Mouse (Mus musculus): Measurements from ENCODE around the gene Racgap1. TPM values are rescaled to one million over a fixed set of nuclear protein-coding genes. Genes with fewer than 3 reads are reported as not detected.

Racgap1 gene
- total and polyA plus RNA-seq, 3 experiments: 1.5 to 1.9 (median 1.6) TPM

- no peaks in the 10 kb centered on the region for H3K36me3 ChIP-seq (ENCODE audit: control insufficient read depth, insufficient read depth, low read length)
- no peak overlapping the region for H3K27ac ChIP-seq
- no peaks in the 10 kb centered on the region for H3K79me2 ChIP-seq (replicated peaks; ENCODE audit: control insufficient read depth, insufficient read depth, low read length)
- DNase-seq: no peak
- no peaks in the 10 kb centered on the region for H3K27me3 ChIP-seq (ENCODE audit: control insufficient read depth, insufficient read depth, low read length)
- H3K4me1 ChIP-seq (ENCODE audit: control insufficient read depth, insufficient read depth, low read length): no peaks in the 10 kb centered on the region
- intact Hi-C loops (cut with DNase I): loop anchor here (5.0 kb wide), 1 partner anchor 36 kb away; no protein-coding TSS in a partner anchor
- no peak overlapping the region for H3K9ac ChIP-seq (ENCODE audit: low read depth, low read length)
- H3K4me3 ChIP-seq: no peak overlapping the region
- peak; percentile 49 for TF ChIP-seq CTCF (IDR thresholded peaks at IDR 0.05)
- TF ChIP-seq POLR2A (IDR thresholded peaks at IDR 0.05; ENCODE audit: insufficient read depth, low read depth, low read length): no peak
- no peak for TF ChIP-seq EP300 (IDR thresholded peaks at IDR 0.05; ENCODE audit: insufficient read depth, low read depth, low read length)
Measured at GRCm38 (mm10) chr15:99631618-99632017, 19.8 kb downstream of the Racgap1 start.

- H3K27me3 ChIP-seq (ENCODE audit: control insufficient read depth, insufficient read depth, low read length): no peaks in the 10 kb centered on the region
- DNase-seq: no peak
- H3K9ac ChIP-seq (ENCODE audit: low read depth, low read length): no peak overlapping the region
- no peaks in the 10 kb centered on the region for H3K79me2 ChIP-seq (replicated peaks; ENCODE audit: control insufficient read depth, insufficient read depth, low read length)
- no peaks in the 10 kb centered on the region for H3K36me3 ChIP-seq (ENCODE audit: control insufficient read depth, insufficient read depth, low read length)
- 91% methylated on average over 11 of the region's 11 CpGs for WGBS
- no peak for TF ChIP-seq EP300 (IDR thresholded peaks at IDR 0.05; ENCODE audit: insufficient read depth, low read depth, low read length)
- TF ChIP-seq CTCF (IDR thresholded peaks at IDR 0.05): no peak
- no peak for TF ChIP-seq POLR2A (IDR thresholded peaks at IDR 0.05; ENCODE audit: insufficient read depth, low read depth, low read length)
- no peak overlapping the region for H3K4me3 ChIP-seq
- no peaks in the 10 kb centered on the region for H3K4me1 ChIP-seq (ENCODE audit: control insufficient read depth, insufficient read depth, low read length)
- no peak overlapping the region for H3K27ac ChIP-seq
- intact Hi-C loops (cut with DNase I): no loop called here
Measured at GRCm38 (mm10) chr15:99622063-99622462, 29.4 kb downstream of the Racgap1 start.

GRCm38 (mm10) chr15:99619821-99620220 lies 31.6 kb downstream of the Racgap1 start:
- H3K9ac ChIP-seq (ENCODE audit: low read depth, low read length): no peak overlapping the region
- H3K36me3 ChIP-seq (ENCODE audit: control insufficient read depth, insufficient read depth, low read length): no peaks in the 10 kb centered on the region
- WGBS: 82% methylated on average over 4 of the region's 4 CpGs

GRCm38 (mm10) chr15:99618595-99618994 lies 32.9 kb downstream of the Racgap1 start:
- Histone ChIP-seq H3K4me1 (ENCODE audit: control insufficient read depth, insufficient read depth, low read length) (no peaks in the 10 kb centered on the region), H3K9ac (ENCODE audit: low read depth, low read length) (no peak overlapping the region), H3K36me3 (ENCODE audit: control insufficient read depth, insufficient read depth, low read length) (no peaks in the 10 kb centered on the region), H3K27ac (no peak overlapping the region), H3K79me2 (replicated peaks; ENCODE audit: control insufficient read depth, insufficient read depth, low read length) (no peaks in the 10 kb centered on the region), H3K4me3 (no peak overlapping the region), H3K27me3 (ENCODE audit: control insufficient read depth, insufficient read depth, low read length) (no peaks in the 10 kb centered on the region)
- TF ChIP-seq POLR2A (IDR thresholded peaks at IDR 0.05; ENCODE audit: insufficient read depth, low read depth, low read length): no peak
- TF ChIP-seq EP300 (IDR thresholded peaks at IDR 0.05; ENCODE audit: insufficient read depth, low read depth, low read length): no peak
- no peak for TF ChIP-seq CTCF (IDR thresholded peaks at IDR 0.05)
- 91% methylated on average over 3 of the region's 3 CpGs for WGBS
- no peak for DNase-seq
- intact Hi-C loops (cut with DNase I): no loop called here

More at GRCm38 (mm10) chr15:99619821-99620220, 31.6 kb downstream of the Racgap1 start:
- intact Hi-C loops (cut with DNase I): no loop called here
- TF ChIP-seq EP300 (IDR thresholded peaks at IDR 0.05; ENCODE audit: insufficient read depth, low read depth, low read length) (no peak), POLR2A (IDR thresholded peaks at IDR 0.05; ENCODE audit: insufficient read depth, low read depth, low read length) (no peak), CTCF (IDR thresholded peaks at IDR 0.05) (no peak)
- no peaks in the 10 kb centered on the region for H3K79me2 ChIP-seq (replicated peaks; ENCODE audit: control insufficient read depth, insufficient read depth, low read length)
- H3K27me3 ChIP-seq (ENCODE audit: control insufficient read depth, insufficient read depth, low read length): no peaks in the 10 kb centered on the region
- no peak overlapping the region for H3K4me3 ChIP-seq
- no peak overlapping the region for H3K27ac ChIP-seq
- DNase-seq: no peak
- no peaks in the 10 kb centered on the region for H3K4me1 ChIP-seq (ENCODE audit: control insufficient read depth, insufficient read depth, low read length)

- WGBS: 40% methylated on average over 9 of the region's 9 CpGs
- Histone ChIP-seq H3K9ac (ENCODE audit: low read depth, low read length) (no peak overlapping the region), H3K36me3 (ENCODE audit: control insufficient read depth, insufficient read depth, low read length) (no peaks in the 10 kb centered on the region), H3K4me1 (ENCODE audit: control insufficient read depth, insufficient read depth, low read length) (no peaks in the 10 kb centered on the region), H3K79me2 (replicated peaks; ENCODE audit: control insufficient read depth, insufficient read depth, low read length) (no peaks in the 10 kb centered on the region), H3K27ac (no peak overlapping the region), H3K4me3 (no peak overlapping the region), H3K27me3 (ENCODE audit: control insufficient read depth, insufficient read depth, low read length) (no peaks in the 10 kb centered on the region)
- intact Hi-C loops (cut with DNase I): no loop called here
- TF ChIP-seq CTCF (IDR thresholded peaks at IDR 0.05) (no peak), POLR2A (IDR thresholded peaks at IDR 0.05; ENCODE audit: insufficient read depth, low read depth, low read length) (no peak), EP300 (IDR thresholded peaks at IDR 0.05; ENCODE audit: insufficient read depth, low read depth, low read length) (no peak)
- DNase-seq: no peak
Measured at GRCm38 (mm10) chr15:99615246-99615645, 36.2 kb downstream of the Racgap1 start.

- Histone ChIP-seq H3K9ac (ENCODE audit: low read depth, low read length) (no peak overlapping the region), H3K27ac (no peak overlapping the region), H3K79me2 (replicated peaks; ENCODE audit: control insufficient read depth, insufficient read depth, low read length) (no peaks in the 10 kb centered on the region), H3K27me3 (ENCODE audit: control insufficient read depth, insufficient read depth, low read length) (0 out of 2 replicates have a peak, but pooled peaks cover 2% of the 10 kb centered on the region), H3K4me3 (no peak overlapping the region), H3K4me1 (ENCODE audit: control insufficient read depth, insufficient read depth, low read length) (no peaks in the 10 kb centered on the region), H3K36me3 (ENCODE audit: control insufficient read depth, insufficient read depth, low read length) (no peaks in the 10 kb centered on the region)
- WGBS: 3% methylated on average over 12 of the region's 12 CpGs
- intact Hi-C loops (cut with DNase I): no loop called here
- DNase-seq: peak; percentile 34 to 41
- TF ChIP-seq POLR2A (IDR thresholded peaks at IDR 0.05; ENCODE audit: insufficient read depth, low read depth, low read length) (no peak), CTCF (IDR thresholded peaks at IDR 0.05) (no peak), EP300 (IDR thresholded peaks at IDR 0.05; ENCODE audit: insufficient read depth, low read depth, low read length) (no peak)
Measured at GRCm38 (mm10) chr15:99614753-99615152, 36.7 kb downstream of the Racgap1 start.

All from heart, adult 2 months (tissue).